Mouse (Mus musculus): ENCODE measurements at regions not wholly inside any gene's neighbourhood (a gene's known extent, or its start where the extent isn't known, plus 50 kb on each side); places are given as distances from the start of the nearest gene placed in this dataset.
A peak's percentile ranks its signal among the peaks of the same experiment; 100 is the strongest.

- no peak for DNase-seq
These were observed 71.9 kb downstream of the 1810010D01Rik start for GRCm38 (mm10) chr7:145135971-145136370.

- DNase-seq = no peak
These were observed 75.4 kb downstream of the 1810010D01Rik start for GRCm38 (mm10) chr7:145132506-145132905.

DNA sequence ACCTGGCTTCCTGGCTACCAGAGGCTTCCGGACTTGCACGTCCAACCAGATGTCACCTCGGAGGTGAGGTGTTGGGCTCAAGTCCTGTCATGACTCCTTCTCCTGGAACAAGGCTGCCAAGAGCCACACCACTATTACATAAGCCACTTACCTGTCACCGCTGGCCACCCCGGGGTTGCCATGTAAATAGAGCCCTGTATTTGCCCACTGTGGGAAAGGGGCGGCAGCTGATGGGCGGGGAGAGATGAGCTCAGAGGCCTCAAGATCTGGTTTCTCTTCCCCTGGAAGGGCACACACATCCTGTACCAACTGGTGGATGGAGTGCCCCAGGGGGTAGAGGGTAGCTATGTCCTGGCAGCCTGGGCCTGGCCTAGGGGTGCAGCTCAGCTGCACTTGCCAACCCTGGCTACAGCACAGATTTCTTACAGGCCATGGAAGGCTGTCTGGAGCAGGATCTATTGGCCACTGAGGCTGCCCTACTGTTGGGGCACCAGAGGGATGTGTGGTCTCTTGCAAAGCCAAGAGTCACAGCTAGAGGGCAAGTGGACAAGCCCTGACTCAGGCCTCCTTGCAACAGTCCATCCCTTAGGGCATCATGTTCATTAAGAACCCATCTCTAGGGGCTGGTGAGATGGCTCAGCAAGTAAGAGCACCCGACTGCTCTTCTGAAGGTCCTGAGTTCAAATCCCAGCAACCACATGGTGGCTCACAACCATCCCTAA, 76.3 kb downstream of the 1810010D01Rik start:
- no peak for DNase-seq

- no peak for DNase-seq
These were observed 77.9 kb downstream of the 1810010D01Rik start for GRCm38 (mm10) chr7:145129971-145130370.

GRCm38 (mm10) chr7:145127661-145128060, 80.3 kb downstream of the 1810010D01Rik start:
- no peak for DNase-seq

- DNase-seq = no peak
These were observed 80.7 kb downstream of the 1810010D01Rik start for GRCm38 (mm10) chr7:145127180-145127579.

- DNase-seq = no peak
These were observed 83.8 kb downstream of the 1810010D01Rik start for GRCm38 (mm10) chr7:145123996-145124601.

DNA sequence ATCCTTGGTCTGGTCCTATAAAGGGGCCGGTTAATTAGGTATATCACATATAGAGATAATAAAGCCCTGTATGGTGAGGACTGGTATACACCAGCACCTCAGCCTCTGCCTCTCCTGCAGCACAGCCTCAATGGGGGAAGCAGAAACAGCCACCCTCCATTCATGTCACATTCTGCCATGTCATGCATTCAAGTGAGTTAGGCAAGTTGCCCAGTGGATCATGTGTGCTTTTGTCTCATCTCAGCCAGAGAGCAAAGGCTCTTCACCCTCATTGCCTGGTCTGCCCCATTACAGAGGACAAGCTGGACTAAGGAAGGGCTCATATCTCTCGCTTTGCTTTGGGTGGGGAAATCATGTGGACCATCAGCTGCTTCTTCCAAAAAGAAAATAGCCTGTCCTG, 85.4 kb downstream of the 1810010D01Rik start:
- DNase-seq = no peak

- no peak for DNase-seq
These were observed 89.5 kb downstream of the 1810010D01Rik start for GRCm38 (mm10) chr7:145118406-145118805.

DNA sequence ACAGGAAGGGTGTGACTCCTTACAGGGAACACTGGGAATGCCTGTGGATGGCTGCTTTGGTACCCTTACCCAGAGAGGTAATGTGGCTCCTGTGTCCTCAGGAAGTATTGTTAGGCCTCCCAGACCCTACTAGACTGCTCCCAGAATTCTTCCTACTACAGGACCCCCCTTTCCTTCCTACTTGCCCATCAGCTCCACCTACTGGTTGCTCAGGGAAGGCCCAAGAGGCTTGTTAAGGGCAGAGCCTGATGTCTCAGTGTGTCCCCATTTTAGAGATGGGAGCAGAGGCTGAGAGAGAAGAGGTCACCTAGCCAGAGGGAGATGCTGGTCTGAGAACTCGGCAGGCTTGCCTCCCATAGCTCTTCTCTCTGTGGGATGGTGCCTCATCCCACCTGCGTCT, 93.3 kb downstream of the 1810010D01Rik start:
- DNase-seq = peak; percentile 58

GRCm38 (mm10) chr7:145114145-145114544, 93.8 kb downstream of the 1810010D01Rik start:
- no peak for DNase-seq

DNA sequence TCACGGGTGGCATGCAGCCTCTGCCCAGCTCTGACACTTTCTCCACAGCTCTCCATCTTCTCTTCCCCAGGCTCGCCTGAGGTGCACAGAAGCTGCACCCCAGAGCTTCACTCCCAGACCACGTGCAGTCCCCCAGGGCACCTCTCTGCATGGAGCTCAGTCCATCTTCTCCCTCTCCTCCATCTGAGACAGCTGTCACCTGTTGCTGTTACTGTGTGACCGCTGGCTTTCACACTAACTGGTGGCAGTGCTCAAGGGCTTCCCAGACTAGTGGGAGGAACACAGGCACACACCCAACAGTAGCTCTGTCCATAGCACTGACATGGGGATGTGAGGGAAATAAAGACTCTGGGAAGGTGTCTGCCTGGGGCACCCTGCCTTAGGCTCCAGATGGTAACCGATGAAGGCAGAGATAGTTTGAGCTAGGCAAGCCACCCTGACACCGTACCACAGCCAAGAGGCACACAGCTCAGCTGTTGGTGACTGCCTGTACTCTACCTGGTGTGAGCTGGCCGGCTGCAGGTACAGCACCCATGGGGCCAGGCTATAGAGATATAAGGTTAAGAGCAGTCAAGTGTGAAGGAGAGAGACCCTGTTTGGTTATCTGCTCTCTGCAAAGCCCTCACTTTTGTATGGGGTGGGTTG, 94.9 kb downstream of the 1810010D01Rik start:
- no peak for DNase-seq

DNA sequence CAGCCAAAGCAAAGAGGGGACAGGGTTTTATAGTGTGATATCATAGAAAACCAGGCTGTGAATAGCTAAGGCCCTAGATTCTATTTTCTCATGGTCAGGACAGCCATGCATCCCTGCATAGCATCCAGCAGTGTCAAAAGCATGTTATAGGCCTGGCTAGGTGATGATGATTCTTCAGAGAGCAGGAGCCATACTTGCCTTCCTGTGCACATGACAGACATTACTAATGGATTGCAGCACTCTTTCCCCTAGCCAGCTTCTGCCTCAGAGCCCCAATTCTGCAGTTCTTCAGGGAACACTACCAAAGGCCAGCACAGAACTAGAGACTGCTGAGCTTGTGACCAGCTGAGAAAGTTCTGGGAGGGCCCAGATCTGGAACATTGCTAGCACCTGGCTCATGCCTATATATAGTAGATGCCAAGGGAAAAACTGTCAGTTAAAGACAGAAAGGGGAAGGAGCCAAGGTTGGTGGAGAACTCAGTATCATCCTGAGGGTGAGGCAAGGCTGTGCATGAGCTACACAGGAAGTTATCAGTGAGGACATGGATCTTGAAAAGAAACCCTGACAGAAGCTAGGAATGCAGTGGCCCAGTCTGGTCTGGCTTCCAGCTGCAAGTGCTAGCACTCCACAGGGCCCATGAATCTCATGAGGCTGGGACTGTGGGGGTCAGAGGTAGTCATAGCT, 95.6 kb downstream of the 1810010D01Rik start:
- DNase-seq = no peak

- DNase-seq = peak; percentile 80
These were observed 96.4 kb downstream of the 1810010D01Rik start for GRCm38 (mm10) chr7:145111252-145112131.

DNA sequence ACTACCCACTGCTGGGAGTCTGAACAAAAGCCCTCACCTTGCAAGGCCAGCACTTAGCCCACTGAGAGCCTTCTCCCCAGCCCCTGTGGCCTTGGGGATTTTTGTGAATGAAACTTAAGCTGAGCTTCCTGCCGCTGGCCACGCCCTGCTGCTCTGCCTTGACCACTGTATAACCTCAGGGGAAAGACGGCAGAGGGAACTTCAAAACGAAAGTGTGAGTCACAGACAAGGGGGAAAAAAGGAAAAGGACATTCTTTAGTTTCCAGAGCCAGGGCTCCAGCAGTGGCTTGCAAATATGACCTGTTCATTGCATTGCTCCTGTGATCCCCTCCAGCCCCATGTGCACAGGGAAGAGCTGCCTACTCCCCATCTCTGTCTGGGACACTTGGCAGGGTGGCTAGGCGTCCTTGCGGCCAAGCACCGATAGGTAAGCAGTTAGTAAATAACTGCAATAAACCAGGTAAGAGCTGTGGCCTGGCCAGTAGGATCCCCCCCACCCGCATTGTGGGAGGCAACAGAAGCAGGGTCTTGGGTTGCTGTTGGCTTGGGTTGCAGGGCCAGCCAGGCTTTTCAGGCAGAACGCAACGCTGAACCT, 97.2 kb downstream of the 1810010D01Rik start:
- DNase-seq = peak; percentile 62

DNA sequence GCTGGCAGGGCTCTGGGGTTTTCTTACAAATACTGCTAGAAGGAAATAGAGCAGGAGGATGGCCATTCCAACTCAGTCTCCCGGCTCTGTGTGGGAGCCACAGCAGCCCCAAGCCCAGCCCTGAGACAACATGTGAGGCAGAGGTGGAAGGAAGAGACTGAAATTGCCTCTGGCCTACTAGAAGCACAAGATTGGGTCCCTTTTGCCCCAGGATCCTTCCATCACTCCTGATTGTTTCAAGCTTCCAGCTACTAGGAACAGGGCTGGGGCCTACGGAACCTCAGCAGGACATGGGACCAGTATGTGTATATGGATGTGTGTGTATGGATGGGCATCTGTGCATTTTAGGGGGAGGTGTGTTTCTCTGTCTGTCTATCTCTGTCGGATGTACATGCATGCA, 97.9 kb downstream of the 1810010D01Rik start:
- no peak for DNase-seq

DNA sequence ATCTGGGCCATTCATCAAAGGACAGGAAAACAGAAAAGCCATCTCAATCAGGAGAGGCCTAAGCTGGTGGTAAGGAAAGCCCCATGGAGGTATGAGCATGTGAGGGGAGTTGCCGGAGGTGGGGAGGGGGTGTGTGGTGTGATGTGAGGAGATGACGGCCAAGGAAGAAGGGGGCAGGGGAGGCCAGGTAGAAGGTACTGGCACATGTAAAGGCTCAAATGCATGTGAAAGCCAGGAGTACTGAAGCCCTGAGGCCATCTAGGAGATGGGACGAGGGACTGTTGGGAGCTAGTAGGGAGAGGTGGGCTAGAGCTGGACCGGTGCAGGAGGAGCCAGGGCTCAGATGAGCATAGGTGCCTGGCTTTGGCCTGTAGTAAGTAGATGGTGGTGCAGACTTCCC, 98.4 kb downstream of the 1810010D01Rik start:
- DNase-seq = no peak

GRCm38 (mm10) chr7:145108994-145109393, 98.9 kb downstream of the 1810010D01Rik start:
- no peak for DNase-seq

DNA sequence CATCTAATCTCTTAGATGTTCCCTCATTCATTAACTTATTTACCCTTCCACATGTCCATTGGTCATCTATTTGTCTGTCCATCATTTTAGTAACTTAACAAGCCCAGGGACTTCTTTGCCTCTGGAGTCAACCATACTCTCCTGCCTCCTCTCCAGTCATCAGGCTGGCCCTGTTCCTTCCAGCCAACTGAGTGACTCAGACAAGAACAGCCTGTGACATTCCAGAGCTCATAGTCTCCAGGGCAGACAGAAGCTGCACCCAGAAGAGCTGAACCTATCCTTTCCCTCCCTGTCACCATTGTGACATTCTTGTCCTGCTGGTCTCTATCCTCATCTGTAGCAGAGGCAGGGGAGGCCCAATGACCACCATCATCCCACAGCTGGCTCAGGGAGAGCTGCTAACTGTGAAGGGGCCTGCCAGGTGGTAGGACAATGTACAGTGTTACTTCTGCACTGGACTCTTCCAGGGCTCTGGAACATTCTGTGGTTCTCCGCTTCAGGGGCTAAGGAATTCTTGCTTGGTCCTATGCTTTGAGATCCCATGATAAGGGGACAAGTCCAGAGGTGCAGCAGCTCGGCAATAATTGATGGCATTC, 100.2 kb downstream of the 1810010D01Rik start:
- no peak for DNase-seq

DNA sequence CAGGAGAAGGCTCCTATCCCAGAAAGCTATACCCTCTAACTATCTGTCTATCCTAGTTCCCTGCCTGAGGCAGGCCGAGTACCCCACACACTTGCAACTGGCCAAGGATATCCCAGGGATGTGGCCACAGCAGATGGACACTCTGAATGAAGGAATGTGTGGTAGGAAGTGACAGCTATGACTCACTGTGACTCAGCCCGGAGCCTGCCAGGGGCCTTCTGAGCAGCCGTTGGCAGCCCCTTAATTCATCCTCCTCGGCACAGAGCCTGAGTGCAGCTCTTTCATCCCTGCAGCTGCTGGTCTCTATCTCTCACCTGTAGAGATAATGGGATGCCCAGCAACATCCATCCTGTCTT, 101.4 kb downstream of the 1810010D01Rik start:
- DNase-seq = peak; percentile 82

GRCm38 (mm10) chr7:145105831-145106493, 102.0 kb downstream of the 1810010D01Rik start:
- DNase-seq = no peak
